Mouse (Mus musculus): ENCODE measurements around the gene Hkdc1.
"Not testable (repeated sequence)": the region's sequence is repeated elsewhere in the genome, so short reads cannot be mapped to it uniquely, and the experiment has no call there.

Gene Hkdc1

DNA sequence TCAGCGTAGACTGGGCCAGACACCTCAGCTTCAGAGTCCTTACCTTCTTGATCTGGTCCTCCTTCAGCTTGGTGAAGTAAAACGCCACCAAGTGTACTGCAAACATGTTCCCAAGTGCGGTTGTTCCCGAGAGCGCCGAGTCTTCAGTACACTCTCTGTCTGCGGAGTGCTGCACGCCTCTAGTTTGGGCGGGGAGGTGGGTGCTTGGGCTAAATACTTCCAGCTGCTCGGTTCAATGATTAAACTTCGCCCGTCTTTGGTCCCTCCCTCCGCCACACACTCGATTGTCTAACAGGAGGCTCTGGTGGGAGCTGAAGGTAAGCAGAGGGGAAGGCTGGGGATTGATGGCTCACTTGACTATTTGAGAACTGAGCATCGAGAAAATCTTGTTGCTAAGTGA lies at the start of gene Hkdc1:
Gene Hkdc1 (minus strand): TSS at position 237 of the 400 bp plus-strand sequence.
- ChIA-PET CTCF (interaction anchor here in 3 of 4 experiments (0.6 to 1.6 kb wide), 6 partner anchors 12 to 228 kb away, joined by 3 to 4 read pairs (median 4); no protein-coding TSS in a partner anchor), POLR2A (interaction anchor here in 3 of 4 experiments (0.6 to 1.8 kb wide), 8 partner anchors 11 to 413 kb away, joined by 3 to 14 read pairs (median 4); partner anchors contain the start of genes 4930507D05Rik (in 1 of the 3) and Supv3l1 (in 1 of the 3))

DNA sequence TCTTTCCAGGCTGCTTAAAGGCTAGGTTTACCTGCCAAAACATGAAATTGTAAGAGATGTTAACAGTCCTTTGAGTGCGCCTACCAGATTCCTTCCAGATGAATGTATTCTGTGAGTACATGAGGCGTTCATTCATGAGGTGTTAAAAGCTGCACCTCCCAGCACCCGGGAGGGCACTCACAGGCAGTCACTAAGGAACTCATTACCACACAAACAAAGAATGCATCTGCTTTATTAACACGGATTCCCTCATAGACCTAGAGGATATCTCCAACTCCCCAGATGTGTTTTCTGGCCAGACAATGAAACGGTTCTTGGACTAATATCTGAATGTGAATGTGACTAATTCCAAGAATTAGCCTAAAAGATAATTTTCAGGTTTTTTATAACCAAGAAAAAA lies 48.8 kb upstream of the Hkdc1 start:
- ChIA-PET POLR2A (interaction anchor here in 2 of 4 experiments (1.1 to 3.6 kb wide), 9 partner anchors 10 to 157 kb away, joined by 3 to 21 read pairs (median 5); partner anchors contain the start of genes 4930507D05Rik (in 1 of the 2), Supv3l1 (in 1 of the 2) and Vps26a (in 1 of the 2)), CTCF (no interaction called here)

DNA sequence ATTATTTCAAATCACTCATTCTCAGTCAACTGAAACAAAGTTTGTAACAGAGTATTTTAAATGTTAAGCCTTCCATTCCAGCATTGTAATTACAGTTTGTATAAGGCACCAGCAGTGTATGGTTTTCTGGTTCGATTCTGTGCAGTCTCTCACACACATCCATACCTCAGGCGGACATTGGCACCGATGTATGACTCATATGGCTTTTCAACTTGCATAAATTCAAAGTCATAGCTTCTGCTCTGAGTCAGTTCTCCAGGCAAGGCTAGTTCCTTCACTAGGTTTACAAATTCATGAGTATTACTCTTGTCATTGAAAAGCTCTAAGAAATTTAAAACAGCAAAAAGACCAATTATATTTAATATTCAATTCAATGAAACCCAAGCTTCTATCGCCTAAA lies 47.4 kb upstream of the Hkdc1 start:
- CTCF ChIA-PET = interaction anchor here in 1 of 4 experiments (1.4 kb wide), 1 partner anchor 12 kb away, joined by 4 read pairs; no protein-coding TSS in a partner anchor
- POLR2A ChIA-PET = interaction anchor here in 2 of 4 experiments (0.7 to 3.6 kb wide), 11 partner anchors 9 to 132 kb away, joined by 3 to 21 read pairs (median 4); partner anchors contain the start of genes 4930507D05Rik (in 1 of the 2), Ddx21 (in 1 of the 2) and Supv3l1 (in 1 of the 2)

DNA sequence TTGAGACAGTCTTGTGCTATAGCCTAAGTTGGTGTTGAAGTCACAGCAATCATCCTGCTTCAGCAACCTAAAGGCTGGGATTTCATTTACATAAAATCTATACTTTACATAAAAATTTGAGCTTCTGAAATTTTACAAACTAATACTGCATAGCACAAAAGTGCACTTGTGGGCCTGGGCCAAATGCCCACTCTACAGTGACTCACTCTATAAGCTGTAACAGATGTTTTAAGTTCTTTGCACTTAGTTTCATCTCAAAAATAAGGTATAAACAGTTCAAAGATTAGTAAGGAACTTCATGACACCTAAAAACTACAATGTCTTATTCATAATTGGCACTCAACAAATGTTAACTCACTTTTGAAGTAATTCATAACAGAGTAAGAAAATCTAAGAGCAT lies 39.0 kb upstream of the Hkdc1 start:
- CTCF ChIA-PET = no interaction called here
- POLR2A ChIA-PET = interaction anchor here in 1 of 4 experiments (1.4 kb wide), 1 partner anchor 24 kb away, joined by 4 read pairs; no protein-coding TSS in a partner anchor

- POLR2A ChIA-PET = interaction anchor here in 3 of 4 experiments (0.6 to 9.3 kb wide), 19 partner anchors 11 to 219 kb away, joined by 3 to 169 read pairs (median 5); partner anchors contain the start of genes Vps26a (in 2 of the 3), Ddx50 (in 1 of the 3) and Kif1bp (in 1 of the 3)
- CTCF ChIA-PET = not testable (repeated sequence)
Measured at GRCm38 (mm10) chr10:62452001-62452400, 29.7 kb upstream of the Hkdc1 start.

- ChIA-PET POLR2A (interaction anchor here in 3 of 4 experiments (0.6 to 9.3 kb wide), 50 partner anchors 10 to 530 kb away, joined by 3 to 169 read pairs (median 6); partner anchors contain the start of genes Vps26a (in 3 of the 3), Ccar1 (in 1 of the 3), Ddx50 (in 1 of the 3) and Hkdc1 (in 1 of the 3)), CTCF (interaction anchor here in 1 of 4 experiments (1.1 to 1.2 kb wide), 2 partner anchors 37 to 189 kb away, joined by 3 to 4 read pairs; partner anchors contain the start of gene Vps26a)
Measured at GRCm38 (mm10) chr10:62450280-62450640, 28.0 kb upstream of the Hkdc1 start.

- ChIA-PET CTCF (interaction anchor here in 2 of 4 experiments (0.6 to 1.2 kb wide), 4 partner anchors 37 to 189 kb away, joined by 3 to 9 read pairs (median 6); partner anchors contain the start of gene Vps26a (in 1 of the 2)), POLR2A (interaction anchor here in 3 of 4 experiments (0.6 to 9.3 kb wide), 52 partner anchors 9 to 531 kb away, joined by 3 to 169 read pairs (median 5); partner anchors contain the start of genes Vps26a (in 3 of the 3), Ccar1 (in 1 of the 3), Ddx50 (in 1 of the 3) and Hkdc1 (in 1 of the 3))
Measured at GRCm38 (mm10) chr10:62449364-62450279, 27.3 kb upstream of the Hkdc1 start, which contains the start of the genes 4930507D05Rik and Supv3l1. TSS of gene 4930507D05Rik (plus strand) at chr10:62449489. TSS of gene Supv3l1 (minus strand) at chr10:62449738.

DNA sequence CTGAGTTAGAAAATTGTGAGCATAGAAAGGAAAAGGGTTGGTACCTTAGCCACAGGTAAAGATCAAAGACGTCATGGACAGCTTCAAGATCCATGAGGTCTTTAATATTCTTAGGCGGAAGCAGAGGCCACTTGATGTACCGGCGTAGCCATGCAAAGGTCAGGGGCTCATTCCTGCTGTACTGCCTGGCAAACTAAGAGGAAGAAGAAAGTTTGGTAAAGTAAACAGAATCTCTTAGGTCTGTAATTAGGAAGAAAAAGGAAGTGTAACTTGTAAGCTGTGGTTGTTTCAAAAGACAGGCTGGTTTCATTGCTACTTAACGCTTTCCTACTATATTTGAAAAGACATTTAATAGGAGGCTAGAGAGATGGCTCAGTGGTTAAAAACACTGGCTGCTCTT lies 8.1 kb upstream of the Hkdc1 start:
- ChIA-PET CTCF (interaction anchor here in 1 of 4 experiments (0.5 kb wide), 1 partner anchor 52 kb away, joined by 3 read pairs; no protein-coding TSS in a partner anchor), POLR2A (interaction anchor here in 2 of 4 experiments (1.0 to 17.8 kb wide), 8 partner anchors 10 to 35 kb away, joined by 3 to 169 read pairs (median 6); partner anchors contain the start of genes 4930507D05Rik (in 2 of the 2) and Supv3l1 (in 2 of the 2))

- ChIA-PET POLR2A (no interaction called here), CTCF (interaction anchor here in 2 of 4 experiments (0.6 to 0.7 kb wide), 3 partner anchors 242 to 1664 kb away, joined by 3 to 4 read pairs (median 4); no protein-coding TSS in a partner anchor)
Measured at GRCm38 (mm10) chr10:62425081-62425871, 3.0 kb upstream of the Hkdc1 start.

DNA sequence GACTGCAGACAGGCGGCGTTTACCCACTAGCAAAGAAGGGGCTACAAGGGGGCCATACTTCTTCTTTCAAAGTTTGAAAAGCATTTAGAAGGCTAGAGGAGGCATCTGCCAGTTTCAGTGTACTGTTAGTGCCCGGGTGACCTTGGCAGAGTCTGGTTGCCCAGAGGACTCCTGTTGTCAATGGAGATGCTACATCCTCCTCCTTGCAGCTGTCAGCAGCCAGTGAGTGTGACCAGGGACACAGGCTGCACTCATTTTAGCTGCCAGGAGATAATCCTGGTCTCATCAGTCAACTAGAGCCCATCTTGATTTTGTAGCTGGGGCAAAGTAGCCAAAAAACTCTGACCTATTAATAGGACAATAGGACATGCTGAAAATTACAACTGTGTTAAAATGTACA lies 1.2 kb downstream of the Hkdc1 start:
- CTCF ChIA-PET = interaction anchor here in 1 of 4 experiments (0.6 kb wide), 1 partner anchor 320 kb away, joined by 3 read pairs; no protein-coding TSS in a partner anchor
- POLR2A ChIA-PET = interaction anchor here in 1 of 4 experiments (1.8 kb wide), 1 partner anchor 28 kb away, joined by 6 read pairs; the partner anchor contains the start of genes 4930507D05Rik and Supv3l1

- ChIA-PET CTCF (no interaction called here), POLR2A (interaction anchor here in 3 of 4 experiments (0.6 to 2.2 kb wide), 5 partner anchors 8 to 1038 kb away, joined by 3 to 7 read pairs (median 3); no protein-coding TSS in a partner anchor)
Measured at GRCm38 (mm10) chr10:62420399-62420798, 1.9 kb downstream of the Hkdc1 start.

DNA sequence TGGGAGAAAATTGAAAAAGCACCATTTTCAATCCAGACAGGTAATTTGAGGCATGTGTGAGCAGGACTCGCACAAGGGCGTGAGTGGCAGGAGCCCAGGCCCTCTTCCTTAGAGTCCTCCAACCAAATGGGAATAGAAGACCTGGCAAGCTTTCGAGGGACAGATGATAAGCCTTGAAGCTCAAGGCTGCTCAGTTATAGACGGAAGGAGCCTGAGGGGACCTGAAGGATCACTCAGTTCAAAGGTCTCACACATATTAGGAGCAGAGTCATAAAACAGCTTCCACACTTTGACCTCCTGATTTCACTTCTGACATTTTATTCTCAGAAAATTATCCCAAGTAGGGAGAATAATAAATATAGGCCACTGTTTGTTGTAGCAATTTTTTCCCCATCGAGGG lies 2.9 kb downstream of the Hkdc1 start:
- CTCF ChIA-PET = no interaction called here
- POLR2A ChIA-PET = interaction anchor here in 2 of 4 experiments (0.9 to 2.2 kb wide), 3 partner anchors 9 to 102 kb away, joined by 3 to 7 read pairs (median 3); no protein-coding TSS in a partner anchor

- CTCF ChIA-PET = no interaction called here
Measured at GRCm38 (mm10) chr10:62418831-62419356, 3.4 kb downstream of the Hkdc1 start.

DNA sequence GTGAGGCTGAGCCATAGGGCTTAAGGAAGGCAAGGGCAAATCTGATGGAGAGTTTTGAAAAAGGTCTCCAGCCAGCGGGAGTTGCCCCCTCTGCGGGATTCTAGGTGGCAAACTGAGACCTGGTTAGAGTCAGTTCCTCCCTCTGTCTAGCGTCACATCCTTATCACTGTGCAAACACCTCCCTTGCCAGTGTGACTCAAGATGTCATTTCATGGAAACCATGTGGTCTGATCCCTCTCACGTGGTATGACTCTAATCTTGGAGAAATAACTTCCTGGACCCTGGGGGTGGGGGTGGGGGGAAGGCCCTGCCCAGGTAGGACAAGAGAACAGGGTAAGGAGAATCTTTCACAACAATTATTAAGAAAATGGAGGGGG lies 8.7 kb downstream of the Hkdc1 start:
- ChIA-PET POLR2A (interaction anchor here in 2 of 4 experiments (0.7 to 1.5 kb wide), 3 partner anchors 23 to 155 kb away, joined by 3 to 6 read pairs (median 3); partner anchors contain the start of genes 4930507D05Rik (in 1 of the 2) and Supv3l1 (in 1 of the 2)), CTCF (interaction anchor here in 2 of 4 experiments (0.6 to 1.1 kb wide), 2 partner anchors 136 to 152 kb away, joined by 3 to 4 read pairs; no protein-coding TSS in a partner anchor)

More at GRCm38 (mm10) chr10:62418831-62419356, 3.4 kb downstream of the Hkdc1 start:
- POLR2A ChIA-PET = interaction anchor here in 2 of 4 experiments (1.0 to 3.6 kb wide), 3 partner anchors 10 to 31 kb away, joined by 3 to 20 read pairs (median 7); partner anchors contain the start of genes 4930507D05Rik (in 1 of the 2) and Supv3l1 (in 1 of the 2)

- ChIA-PET CTCF (interaction anchor here (0.5 to 1.1 kb wide), 7 partner anchors 87 to 1017 kb away, joined by 3 to 9 read pairs (median 4); no protein-coding TSS in a partner anchor), POLR2A (interaction anchor here in 2 of 4 experiments (0.6 to 1.5 kb wide), 5 partner anchors 14 to 1686 kb away, joined by 3 to 6 read pairs (median 3); partner anchors contain the start of genes 4930507D05Rik (in 1 of the 2) and Supv3l1 (in 1 of the 2))
Measured at GRCm38 (mm10) chr10:62412906-62413605, 9.2 kb downstream of the Hkdc1 start.
